Mouse (Mus musculus): ENCODE results near the gene Trim38. TPM values are rescaled to one million over a fixed set of nuclear protein-coding genes. Genes with fewer than 3 reads are reported as not detected.
"Not testable (repeated sequence)": the region's sequence is repeated elsewhere in the genome, so short reads cannot be mapped to it uniquely, and the experiment has no call there.

The Trim38 gene
- polyA plus RNA-seq, 1 experiment from 2014 or later = 0.16 TPM

GRCm38 (mm10) chr13:23746201-23747080 is 23.3 kb upstream of the Trim38 start, which contains the start of gene Hist1h2bb:
Hist1h2bb (plus strand) TSS chr13:23746734.
- peak within 1 kb of the TSS; percentile 43 for H3K4me3 ChIP-seq (replicated peaks)
- under 1% methylated on average over 50 of the region's 58 CpGs for WGBS
- H3K4me2 ChIP-seq = peak within 1 kb of the TSS; percentile 66

GRCm38 (mm10) chr13:23747081-23747891 is 22.4 kb upstream of the Trim38 start:
- H3K27ac ChIP-seq = peak overlapping the region; percentile 99
- no peaks in the 10 kb centered on the region for H3K36me3 ChIP-seq
- WGBS = 3% methylated on average over 13 of the region's 13 CpGs
- no peaks in the 10 kb centered on the region for H3K9me3 ChIP-seq
- peak overlapping the region; percentile 43 for H3K4me3 ChIP-seq (replicated peaks)
- H3K9ac ChIP-seq (replicated peaks) = peak overlapping the region; percentile 66
- peaks cover 25% of the 10 kb centered on the region; the same call in 1 of the 2 replicates for H3K4me1 ChIP-seq (replicated peaks)
- ATAC-seq (ENCODE audit: insufficient number of reproducible peaks, insufficient read depth, low FRiP score, low TSS enrichment, low read depth) = no peak
- peak overlapping the region; percentile 66 for H3K4me2 ChIP-seq
- H3K27me3 ChIP-seq = no peaks in the 10 kb centered on the region

More at GRCm38 (mm10) chr13:23746201-23747080, 23.3 kb upstream of the Trim38 start, which contains the start of gene Hist1h2bb:
- peak; percentile 95 for ATAC-seq (ENCODE audit: insufficient number of reproducible peaks, insufficient read depth, low FRiP score, low TSS enrichment, low read depth)
- H3K27me3 ChIP-seq, H3K36me3 ChIP-seq, H3K9me3 ChIP-seq: not testable (repeated sequence)
- peaks cover 25% of the 10 kb centered on the region; the same call in 1 of the 2 replicates for H3K4me1 ChIP-seq (replicated peaks)
- H3K27ac ChIP-seq = peak within 1 kb of the TSS; percentile 99
- peak within 1 kb of the TSS; percentile 69 for H3K9ac ChIP-seq (replicated peaks)

GRCm38 (mm10) chr13:23747892-23748288 is 21.8 kb upstream of the Trim38 start:
- ATAC-seq (ENCODE audit: insufficient number of reproducible peaks, insufficient read depth, low FRiP score, low TSS enrichment, low read depth) = no peak
- 12% methylated on average over 4 of the region's 4 CpGs for WGBS
- Histone ChIP-seq H3K27me3 (no peaks in the 10 kb centered on the region), H3K4me3 (replicated peaks) (peak overlapping the region; percentile 13), H3K27ac (peak overlapping the region; percentile 99), H3K9me3 (no peaks in the 10 kb centered on the region), H3K4me1 (replicated peaks) (peaks cover 25% of the 10 kb centered on the region), H3K9ac (replicated peaks) (peak overlapping the region; percentile 66; the same call in 1 of the 2 replicates), H3K36me3 (no peaks in the 10 kb centered on the region), H3K4me2 (peak overlapping the region; percentile 66)

- WGBS = 93% methylated on average over 5 of the region's 5 CpGs
Measured at GRCm38 (mm10) chr13:23749563-23750121, 20.1 kb upstream of the Trim38 start.

GRCm38 (mm10) chr13:23750839-23751477 is 18.8 kb upstream of the Trim38 start, which contains the start of gene Hist1h2ab:
Hist1h2ab (plus strand) TSS chr13:23751126.
- Histone ChIP-seq H3K27ac (peak within 1 kb of the TSS; percentile 97), H3K4me1 (replicated peaks) (peaks cover 20% of the 10 kb centered on the region), H3K9ac (replicated peaks) (peak within 1 kb of the TSS; percentile 64), H3K4me3 (replicated peaks) (peak within 1 kb of the TSS; percentile 43), H3K4me2 (peak within 1 kb of the TSS; percentile 60)
- not testable (repeated sequence) for H3K36me3 ChIP-seq, H3K27me3 ChIP-seq, H3K9me3 ChIP-seq
- peak; percentile 54; the same call in 1 of the 2 replicates for ATAC-seq (ENCODE audit: insufficient number of reproducible peaks, insufficient read depth, low FRiP score, low TSS enrichment, low read depth)
- WGBS = under 1% methylated on average over 33 of the region's 47 CpGs

More at GRCm38 (mm10) chr13:23749563-23750121, 20.1 kb upstream of the Trim38 start:
- Histone ChIP-seq H3K4me2 (no peak overlapping the region), H3K9ac (replicated peaks) (no peak overlapping the region), H3K27ac (peak overlapping the region; percentile 90), H3K4me1 (replicated peaks) (peaks cover 21% of the 10 kb centered on the region), H3K4me3 (replicated peaks) (no peak overlapping the region), H3K36me3 (no peaks in the 10 kb centered on the region), H3K27me3 (no peaks in the 10 kb centered on the region), H3K9me3 (no peaks in the 10 kb centered on the region)
- no peak for ATAC-seq (ENCODE audit: insufficient number of reproducible peaks, insufficient read depth, low FRiP score, low TSS enrichment, low read depth)

GRCm38 (mm10) chr13:23751478-23751956 is 18.2 kb upstream of the Trim38 start:
- WGBS = under 1% methylated on average over 11 of the region's 11 CpGs
- H3K9me3 ChIP-seq = no peaks in the 10 kb centered on the region
- H3K9ac ChIP-seq (replicated peaks) = peak overlapping the region; percentile 64
- H3K27me3 ChIP-seq = no peaks in the 10 kb centered on the region
- ATAC-seq (ENCODE audit: insufficient number of reproducible peaks, insufficient read depth, low FRiP score, low TSS enrichment, low read depth) = no peak
- H3K4me3 ChIP-seq (replicated peaks) = peak overlapping the region; percentile 43
- peak overlapping the region; percentile 97 for H3K27ac ChIP-seq
- no peaks in the 10 kb centered on the region for H3K36me3 ChIP-seq
- H3K4me2 ChIP-seq = peak overlapping the region; percentile 60
- peaks cover 20% of the 10 kb centered on the region for H3K4me1 ChIP-seq (replicated peaks)

GRCm38 (mm10) chr13:23752067-23752741 is 17.5 kb upstream of the Trim38 start, which contains the start of gene Hist1h3b:
Hist1h3b (plus strand) TSS chr13:23752267.
- H3K36me3 ChIP-seq = not testable (repeated sequence)
- ATAC-seq (ENCODE audit: insufficient number of reproducible peaks, insufficient read depth, low FRiP score, low TSS enrichment, low read depth) = peak; percentile 93

GRCm38 (mm10) chr13:23752742-23753172 is 17.0 kb upstream of the Trim38 start:
- no peaks in the 10 kb centered on the region for H3K27me3 ChIP-seq
- H3K9ac ChIP-seq (replicated peaks) = peak overlapping the region; percentile 66
- H3K36me3 ChIP-seq = no peaks in the 10 kb centered on the region
- H3K4me1 ChIP-seq (replicated peaks) = peaks cover 17% of the 10 kb centered on the region
- H3K4me2 ChIP-seq = peak overlapping the region; percentile 60
- H3K9me3 ChIP-seq = no peaks in the 10 kb centered on the region
- no peak for ATAC-seq (ENCODE audit: insufficient number of reproducible peaks, insufficient read depth, low FRiP score, low TSS enrichment, low read depth)
- peak overlapping the region; percentile 34 for H3K4me3 ChIP-seq (replicated peaks)
- WGBS = 5% methylated on average over 6 of the region's 6 CpGs
- H3K27ac ChIP-seq = peak overlapping the region; percentile 91

More at GRCm38 (mm10) chr13:23752067-23752741, 17.5 kb upstream of the Trim38 start, which contains the start of gene Hist1h3b:
- Histone ChIP-seq H3K4me2 (peak within 1 kb of the TSS; percentile 60), H3K4me3 (replicated peaks) (peak within 1 kb of the TSS; percentile 43), H3K27ac (peak within 1 kb of the TSS; percentile 97), H3K9ac (replicated peaks) (peak within 1 kb of the TSS; percentile 66), H3K4me1 (replicated peaks) (peaks cover 19% of the 10 kb centered on the region)
- not testable (repeated sequence) for H3K27me3 ChIP-seq, H3K9me3 ChIP-seq
- under 1% methylated on average over 19 of the region's 47 CpGs for WGBS

GRCm38 (mm10) chr13:23753314-23754078 is 16.2 kb upstream of the Trim38 start:
- ATAC-seq (ENCODE audit: insufficient number of reproducible peaks, insufficient read depth, low FRiP score, low TSS enrichment, low read depth) = no peak
- peak overlapping the region; percentile 34; the same call in 1 of the 2 replicates for H3K4me3 ChIP-seq (replicated peaks)
- H3K4me1 ChIP-seq (replicated peaks) = peaks cover 10% of the 10 kb centered on the region
- H3K27me3 ChIP-seq = no peaks in the 10 kb centered on the region
- peak overlapping the region; percentile 91 for H3K27ac ChIP-seq
- H3K36me3 ChIP-seq = no peaks in the 10 kb centered on the region
- 66% methylated on average over 4 of the region's 4 CpGs for WGBS
- no peak overlapping the region; the same call in 1 of the 2 replicates for H3K9ac ChIP-seq (replicated peaks)
- no peaks in the 10 kb centered on the region for H3K9me3 ChIP-seq
- peak overlapping the region; percentile 60 for H3K4me2 ChIP-seq

All from limb, embryonic 12.5 days (tissue).